Mouse (Mus musculus) heart, adult 9 months (tissue): ENCODE data around the gene Cd2bp2.

Experiments used
- DNase-seq, 2 experiments: peaks; one replicate each; pipeline ENCODE4 v3.0.0; 2022; ENCODE audit warnings: low spot score in 2 of 2

The Cd2bp2 gene

DNA sequence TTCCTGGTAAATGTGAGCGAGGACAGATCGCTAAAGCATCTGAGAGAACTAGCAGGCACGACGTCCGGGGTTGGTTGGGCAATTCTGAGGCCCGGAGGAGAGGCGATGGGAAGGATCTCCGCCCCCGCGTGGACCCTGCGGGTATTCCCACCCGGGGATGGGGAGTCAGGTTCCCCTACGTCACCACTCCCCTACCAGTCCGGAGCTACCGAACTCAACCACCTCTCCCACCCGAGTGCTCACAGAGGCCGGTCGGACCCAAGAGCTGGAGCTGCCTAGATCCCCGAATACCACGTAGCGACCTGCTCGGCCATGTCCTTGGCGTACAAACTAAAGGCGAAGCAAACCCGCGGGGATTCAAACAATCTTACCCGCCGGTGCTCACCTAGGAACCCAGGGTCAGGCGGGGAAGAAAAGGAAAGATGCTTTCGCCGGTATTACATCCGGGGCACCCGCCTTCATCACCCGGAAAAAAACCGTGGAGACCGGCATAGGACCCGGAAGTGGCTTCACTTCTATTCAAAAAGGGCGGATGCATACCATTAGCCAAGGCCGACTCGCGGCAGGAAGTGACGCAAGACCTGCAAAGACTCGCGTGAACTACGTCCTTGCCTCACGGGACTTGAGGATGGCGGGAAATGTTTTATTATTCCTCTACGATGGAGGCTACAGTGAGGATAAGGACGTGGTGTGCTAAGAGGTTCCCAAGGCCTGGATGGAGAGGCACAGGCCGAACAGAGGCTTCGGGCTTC, at the start of gene Cd2bp2:
Cd2bp2 (minus strand) TSS at position 507 of the 752 bp plus-strand sequence.
- DNase-seq = peak; percentile 95 to 97

DNA sequence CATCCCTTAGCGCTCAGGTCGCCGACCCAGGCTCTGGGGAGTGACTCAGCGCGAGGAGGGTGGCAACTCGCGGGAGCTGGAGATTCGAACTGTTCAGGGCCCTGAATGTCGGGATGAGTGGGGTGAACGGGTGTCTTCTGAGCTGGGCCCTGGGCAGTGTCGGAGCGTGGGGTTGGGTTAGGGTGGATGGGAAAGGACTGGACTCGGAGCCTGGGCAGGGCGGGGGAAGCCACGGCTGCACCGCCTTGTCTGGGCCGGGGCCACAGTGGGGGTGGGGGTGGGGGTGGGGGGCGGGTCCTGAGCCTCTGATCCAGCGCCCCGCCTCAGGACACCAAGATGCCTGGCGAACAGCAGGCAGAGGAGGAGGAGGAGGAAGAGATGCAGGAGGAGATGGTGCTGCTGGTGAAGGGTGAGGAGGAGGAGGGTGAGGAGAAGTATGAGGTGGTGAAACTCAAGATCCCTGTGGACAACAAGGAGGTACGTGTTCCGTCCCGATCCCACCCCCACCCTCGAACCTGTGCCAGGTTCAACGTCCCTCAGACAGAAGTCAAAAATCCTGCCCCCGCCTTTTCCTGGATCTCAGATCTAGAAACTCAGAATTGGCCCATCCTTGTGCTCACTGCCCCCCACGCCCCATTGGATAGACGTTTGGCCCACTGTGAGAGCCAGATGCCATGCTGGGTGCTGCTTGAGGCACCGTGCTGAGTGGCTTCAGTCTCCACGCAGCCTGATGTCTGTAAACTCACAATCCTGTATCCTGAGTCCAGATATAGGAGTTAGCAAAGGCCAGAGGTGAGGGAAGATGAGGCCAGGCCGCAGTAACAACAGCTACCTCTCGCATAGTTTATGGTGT, 49.0 kb upstream of the Cd2bp2 start:
- no peak for DNase-seq

DNA sequence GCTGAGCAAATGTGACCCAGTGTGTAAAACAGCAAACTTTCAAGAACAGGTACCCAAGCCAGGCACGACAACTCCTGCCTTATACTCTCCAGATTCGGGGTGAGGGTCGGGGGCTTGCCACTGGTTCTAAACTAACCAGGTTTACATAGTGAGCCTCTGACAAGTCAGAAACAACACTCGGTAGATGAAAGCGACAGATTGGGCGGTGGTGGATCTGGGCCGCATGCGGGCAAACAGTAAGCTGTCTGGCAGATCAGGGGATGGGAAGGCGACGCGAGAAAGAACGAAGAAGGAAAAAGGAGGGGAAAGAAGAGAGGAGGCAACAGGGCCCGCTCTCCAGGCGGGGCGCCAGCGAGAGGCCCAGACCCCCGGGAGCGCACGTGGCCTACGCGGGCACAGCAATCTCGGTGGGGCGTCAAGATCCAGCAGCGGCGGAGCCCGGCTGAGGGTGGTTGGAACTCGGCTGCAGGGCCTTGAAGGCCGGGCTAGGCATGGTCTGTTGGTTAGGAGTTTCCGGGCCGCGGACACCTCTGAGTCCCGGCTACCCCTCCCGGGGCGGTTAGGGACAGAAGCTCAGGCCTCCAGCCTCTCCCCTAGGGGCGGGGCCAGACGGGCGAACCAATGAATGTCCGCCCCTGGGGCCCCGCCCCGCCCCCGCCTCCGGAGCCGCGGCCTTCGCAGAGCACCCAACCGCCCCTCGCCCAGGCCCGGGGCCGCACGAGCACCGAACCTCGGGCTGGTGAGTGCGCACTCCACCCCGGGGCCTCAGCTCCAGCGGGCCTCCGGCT, 48.2 kb upstream of the Cd2bp2 start, which contains the start of gene Zfp771:
Zfp771 (plus strand) TSS at position 405 of the 788 bp plus-strand sequence.
- DNase-seq = peak; percentile 92 to 95

DNA sequence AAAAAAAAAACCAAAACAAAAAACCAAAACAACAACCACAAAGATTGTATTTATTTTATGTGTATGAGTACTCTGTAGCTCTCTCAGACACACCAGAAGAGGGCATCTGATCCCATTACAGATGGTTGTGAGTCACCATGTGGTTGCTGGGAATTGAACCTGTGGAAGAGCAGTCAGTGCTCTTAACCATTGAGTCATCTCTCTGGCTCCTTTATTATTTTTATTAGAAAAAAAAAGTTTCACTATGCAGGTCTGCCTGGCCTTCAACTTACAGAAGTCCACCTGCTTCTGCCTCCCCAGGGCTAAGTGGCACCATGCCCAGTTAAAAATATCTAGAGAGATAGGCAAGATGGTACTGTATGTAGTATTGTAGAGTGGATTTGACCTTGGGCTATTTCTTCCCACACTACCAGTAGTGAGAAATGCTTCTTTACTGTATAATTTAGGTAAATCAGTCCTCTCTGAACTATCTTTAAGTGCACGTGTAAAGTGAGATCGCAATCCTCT, 47.6 kb upstream of the Cd2bp2 start:
- no peak for DNase-seq

DNA sequence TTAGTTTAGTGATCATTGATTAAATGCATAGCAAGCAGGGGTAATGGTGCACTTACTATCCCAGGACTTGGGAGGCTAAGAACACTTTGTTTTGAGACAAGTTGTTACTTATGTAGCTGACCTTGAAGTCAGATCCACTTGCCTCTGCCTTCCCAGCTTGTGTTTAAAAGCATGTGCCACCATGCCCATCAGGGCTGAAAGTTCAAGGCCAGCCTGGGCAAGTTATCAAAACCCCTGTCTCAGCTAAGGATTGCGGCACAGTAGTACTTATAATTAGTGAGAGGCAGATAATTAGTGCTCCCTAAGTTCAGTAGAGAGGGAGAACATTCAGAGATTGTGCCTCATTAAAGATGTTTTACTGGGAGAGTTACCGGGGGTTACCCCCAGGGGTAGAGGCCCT, 38.9 kb upstream of the Cd2bp2 start:
- no peak for DNase-seq

DNA sequence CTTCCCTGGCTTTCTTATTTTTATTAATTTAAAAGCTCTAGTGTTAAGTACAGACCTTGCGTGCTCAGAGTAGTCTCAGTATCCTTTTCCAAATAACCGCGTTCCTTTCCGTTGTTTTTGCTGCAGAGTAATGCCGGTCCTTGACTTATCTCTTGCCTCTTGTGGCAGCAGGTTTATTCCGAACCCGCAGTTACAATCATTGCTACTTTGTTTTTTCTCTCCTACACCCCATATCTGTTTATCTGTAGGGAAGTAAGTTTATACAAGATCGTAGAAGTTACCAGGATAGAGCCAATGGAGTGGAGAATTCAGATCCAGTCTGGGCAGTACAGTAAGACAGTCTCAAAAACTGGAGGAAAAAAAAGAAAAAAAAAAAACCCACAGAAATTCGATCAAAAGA, 37.9 kb upstream of the Cd2bp2 start:
- DNase-seq = no peak

DNA sequence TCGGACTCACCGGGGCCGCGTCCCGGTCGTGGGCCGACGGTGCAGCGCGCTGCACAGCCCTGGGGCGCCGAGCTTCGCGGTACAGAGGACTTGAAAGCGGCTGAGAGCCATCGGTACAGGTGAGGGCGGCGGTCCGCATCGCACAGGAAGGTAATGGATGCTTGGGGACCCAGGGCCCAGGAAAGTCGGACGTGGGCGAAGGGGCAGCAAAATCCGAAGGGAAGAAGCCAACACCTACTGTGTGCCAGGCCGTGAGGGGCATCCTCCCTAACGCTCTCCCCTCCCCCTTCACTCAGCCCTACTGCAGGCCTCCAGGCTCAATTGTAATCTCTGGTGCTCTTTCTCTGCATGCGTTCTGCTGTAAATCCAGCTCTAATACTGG, 37.5 kb upstream of the Cd2bp2 start:
- DNase-seq = no peak

DNA sequence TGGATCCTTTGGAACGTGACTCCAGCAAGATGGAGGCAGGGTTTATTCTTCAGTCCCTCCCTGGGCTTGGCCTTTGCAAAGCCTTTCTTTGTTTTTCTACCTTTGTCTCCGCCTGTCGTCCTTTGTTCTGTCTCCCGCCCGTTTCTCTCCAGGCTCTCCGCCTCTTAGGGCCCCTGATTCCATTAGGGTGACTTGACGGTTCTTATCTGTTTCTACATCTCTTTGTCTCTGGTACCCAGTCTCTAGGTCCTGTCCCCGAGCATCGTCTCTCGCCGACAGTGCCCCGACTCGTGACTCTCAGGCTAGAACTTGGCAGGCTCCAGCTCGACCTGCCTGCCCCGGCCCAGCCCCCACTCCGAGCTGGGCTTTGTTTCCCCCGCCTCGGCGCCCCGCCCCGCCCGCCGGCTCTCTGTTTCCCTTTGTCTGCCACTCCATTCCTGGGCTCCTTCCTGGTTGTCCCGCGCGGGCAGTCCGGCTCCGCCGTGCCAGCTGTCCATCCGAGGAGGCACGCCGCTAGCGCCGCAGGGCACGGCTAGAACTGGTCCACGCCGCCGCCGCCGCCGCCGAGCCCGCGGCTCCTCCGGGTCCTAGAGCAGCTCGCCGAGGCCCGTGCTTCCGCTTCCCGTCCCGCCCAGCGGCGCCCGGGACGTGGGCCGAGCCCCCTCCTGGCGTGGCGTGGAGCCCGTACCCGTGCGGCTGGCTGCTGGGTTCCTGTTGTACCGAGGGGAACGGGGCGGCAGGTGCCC, 36.9 kb upstream of the Cd2bp2 start, which contains the start of the genes Zfp553 and Sept1:
Zfp553 (plus strand) TSS at position 440 of the 746 bp plus-strand sequence.
Sept1 (minus strand) TSS at position 509 of the 746 bp plus-strand sequence.
- peak; percentile 82 for DNase-seq

DNA sequence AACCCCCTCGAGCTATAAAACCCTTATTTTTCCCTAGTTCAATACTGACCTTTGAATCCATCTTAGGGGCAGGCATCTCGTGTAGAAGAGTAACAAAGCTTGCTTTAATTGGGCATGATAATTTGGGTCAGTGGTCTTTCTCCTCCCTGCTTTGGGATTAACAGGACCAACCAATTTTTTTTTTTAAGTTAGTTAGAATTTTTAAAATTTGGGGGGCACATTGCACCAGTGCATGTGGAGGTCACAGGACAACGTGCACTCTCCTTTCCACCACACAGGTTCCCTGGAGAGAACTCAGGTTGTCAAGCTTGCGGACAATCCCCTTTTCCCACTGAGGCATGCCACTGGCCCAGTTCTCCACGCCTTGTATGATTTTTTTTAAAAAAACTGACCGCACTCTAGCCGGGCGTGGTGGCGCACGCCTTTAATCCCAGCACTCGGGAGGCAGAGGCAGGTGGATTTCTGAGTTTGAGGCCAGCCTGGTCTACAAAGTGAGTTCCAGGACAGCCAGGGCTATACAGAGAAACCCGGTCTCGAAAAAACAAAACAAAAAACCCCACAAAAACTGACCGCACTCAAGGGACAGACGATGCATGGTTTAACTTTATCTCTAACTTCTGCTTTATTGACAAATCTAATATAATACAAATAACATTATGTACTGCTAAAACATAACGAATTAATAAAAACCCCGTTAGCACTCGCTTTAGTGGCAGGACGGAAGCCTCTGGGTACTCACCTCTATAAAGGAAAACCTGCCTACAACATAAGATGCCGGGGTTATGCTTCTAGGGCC, 36.2 kb upstream of the Cd2bp2 start:
- DNase-seq = no peak

DNA sequence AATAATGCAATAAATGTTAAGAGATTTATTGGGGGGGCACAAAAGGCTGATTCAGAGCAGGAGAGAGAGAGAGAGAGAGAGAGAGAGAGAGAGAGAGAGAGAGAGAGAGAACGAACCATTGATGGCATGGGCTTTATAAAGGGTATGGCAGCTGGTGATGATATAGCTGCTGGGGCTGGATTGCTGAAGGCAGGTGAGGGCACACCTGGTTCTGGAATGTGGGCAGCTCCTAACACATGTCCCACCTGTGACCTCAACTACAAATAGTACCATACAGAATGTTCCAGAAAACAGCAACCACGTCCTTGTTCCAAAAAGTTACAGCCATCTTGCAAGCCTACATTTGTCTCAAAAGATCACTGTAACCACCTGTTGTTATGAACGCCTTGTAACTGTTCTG, 35.5 kb upstream of the Cd2bp2 start:
- DNase-seq = no peak

DNA sequence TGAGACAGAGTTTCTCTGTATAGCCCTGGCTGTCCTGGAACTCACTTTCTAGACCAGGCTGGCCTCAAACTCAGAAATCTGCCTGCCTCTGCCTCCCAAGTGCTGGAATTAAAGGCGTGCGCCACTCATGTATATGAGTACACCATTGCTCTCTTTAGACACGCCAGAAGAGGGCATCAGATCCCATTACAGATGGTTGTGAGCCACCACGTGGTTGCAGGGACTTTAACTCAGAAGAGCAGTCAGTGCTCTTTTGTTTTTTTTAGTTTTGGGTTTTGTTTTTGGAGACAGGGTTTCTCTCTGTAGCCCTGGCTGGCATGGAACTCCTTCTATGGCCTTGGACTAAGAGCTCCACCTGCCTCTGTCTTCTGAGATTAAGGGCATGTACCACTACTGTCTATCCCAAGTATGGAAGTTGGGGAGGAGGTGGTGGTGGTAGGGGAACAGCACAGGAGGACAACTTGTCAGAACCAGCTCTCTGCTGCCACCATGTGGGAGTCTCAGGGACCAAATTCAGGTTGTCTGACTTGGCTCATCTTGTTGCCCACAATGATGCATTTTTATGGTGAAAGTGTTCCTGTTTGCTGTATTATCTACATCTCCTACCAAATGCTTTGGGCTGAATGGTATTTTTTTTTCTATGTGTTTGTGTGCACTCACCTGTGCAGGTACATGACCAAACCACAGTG, 32.9 kb upstream of the Cd2bp2 start:
- peak in 1 of 2 experiments; percentile 65 for DNase-seq

DNA sequence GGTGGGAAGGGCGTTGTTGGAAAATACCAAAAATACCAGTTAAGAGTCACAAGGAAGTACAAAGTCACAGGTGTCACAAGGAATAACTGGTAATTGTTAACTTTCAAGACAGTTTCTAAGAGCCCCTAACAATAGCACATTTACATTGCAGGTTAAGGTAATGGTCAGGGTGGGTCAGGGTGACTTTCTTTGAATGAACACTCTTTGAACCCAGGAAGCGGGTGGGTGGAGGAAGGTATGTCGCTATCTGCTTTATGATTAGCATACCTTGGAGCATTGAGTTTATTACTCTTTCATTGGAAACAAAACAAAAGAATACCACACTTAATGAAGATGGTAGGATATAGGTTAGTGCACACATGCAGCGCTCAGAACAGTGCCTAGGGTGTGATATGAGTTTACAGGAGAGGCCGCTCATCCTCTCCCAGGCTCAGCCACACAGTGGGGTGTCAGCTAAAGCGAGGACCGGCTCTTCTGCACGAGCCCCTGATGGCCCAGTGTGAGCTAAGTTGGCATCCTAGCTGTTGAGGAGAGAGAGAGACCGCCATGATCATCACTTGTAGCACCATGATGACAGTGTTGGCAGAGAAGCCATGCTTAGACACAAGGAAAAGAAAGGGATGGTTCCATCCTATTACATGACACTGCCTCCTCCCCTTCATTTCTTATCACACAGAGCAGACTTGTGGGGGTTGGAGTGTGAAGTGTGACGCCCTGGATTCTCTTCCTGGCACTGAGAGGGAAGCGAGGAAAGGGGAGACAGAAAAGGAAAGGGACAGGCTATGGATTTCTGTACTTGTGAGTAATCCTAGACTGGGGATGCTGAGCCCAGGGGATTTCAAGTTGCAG, 29.5 kb upstream of the Cd2bp2 start:
- no peak for DNase-seq

DNA sequence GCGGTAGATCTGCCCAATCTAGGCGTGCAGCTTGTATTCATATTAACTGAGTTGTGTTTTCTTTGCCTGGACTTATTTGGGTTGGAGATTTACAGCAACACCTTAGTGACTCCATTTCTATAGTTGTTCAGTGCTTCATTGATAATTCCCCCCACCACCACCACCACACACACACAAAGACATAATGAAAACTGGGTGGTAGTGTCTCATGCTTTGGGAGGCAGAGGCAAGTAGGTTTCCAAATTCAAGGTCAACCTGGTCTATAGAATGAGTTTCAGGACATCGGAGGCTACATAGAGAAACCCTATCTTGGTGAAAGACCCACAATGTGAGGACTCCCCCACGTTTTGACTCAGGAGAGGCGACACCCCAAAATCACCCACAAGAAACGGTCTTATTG, 28.8 kb upstream of the Cd2bp2 start:
- no peak for DNase-seq

DNA sequence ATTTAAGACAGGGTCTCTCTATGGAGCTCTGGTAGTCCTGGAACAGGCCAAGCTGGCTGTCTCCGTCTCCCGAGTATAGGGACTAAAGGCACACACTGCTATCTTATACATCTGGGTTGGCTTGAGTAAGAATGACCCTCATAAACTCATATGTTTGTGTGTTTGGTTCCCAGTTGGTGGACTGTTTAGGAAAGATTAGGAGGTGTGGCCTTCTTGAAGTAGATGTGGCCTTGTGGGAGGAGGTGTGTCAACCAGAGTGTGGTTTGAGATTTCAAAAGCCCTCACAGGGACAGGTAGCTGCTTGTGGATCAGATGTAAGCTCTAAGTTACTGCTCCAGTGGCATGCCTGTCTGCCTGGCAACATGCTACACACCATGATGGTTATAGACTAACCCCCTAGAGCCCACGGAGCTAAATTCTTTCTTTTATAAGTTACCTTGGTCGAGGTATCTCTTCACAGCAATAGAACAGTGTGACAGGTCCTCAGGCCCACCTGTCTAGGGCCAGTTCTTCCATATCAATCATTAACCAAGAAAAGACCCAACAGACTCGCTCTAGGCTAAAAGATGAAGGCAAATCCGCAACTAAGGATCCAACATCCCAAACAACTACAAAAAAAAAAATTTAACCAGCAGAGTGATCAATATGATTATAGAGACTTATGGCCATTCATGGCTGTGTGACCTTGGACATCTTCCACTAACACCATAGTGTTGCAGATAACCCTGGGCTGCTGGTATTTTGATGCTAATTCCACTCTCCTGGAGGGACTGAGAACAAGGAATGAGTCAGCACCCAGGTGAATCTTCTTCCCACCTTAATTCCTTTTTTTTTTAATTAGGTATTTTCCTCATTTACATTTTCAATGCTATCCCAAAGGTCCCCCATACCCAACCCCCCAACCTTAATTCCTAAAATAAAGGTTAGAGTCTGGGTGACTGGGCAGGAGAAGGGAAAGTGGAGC, 27.9 kb upstream of the Cd2bp2 start:
- no peak for DNase-seq

DNA sequence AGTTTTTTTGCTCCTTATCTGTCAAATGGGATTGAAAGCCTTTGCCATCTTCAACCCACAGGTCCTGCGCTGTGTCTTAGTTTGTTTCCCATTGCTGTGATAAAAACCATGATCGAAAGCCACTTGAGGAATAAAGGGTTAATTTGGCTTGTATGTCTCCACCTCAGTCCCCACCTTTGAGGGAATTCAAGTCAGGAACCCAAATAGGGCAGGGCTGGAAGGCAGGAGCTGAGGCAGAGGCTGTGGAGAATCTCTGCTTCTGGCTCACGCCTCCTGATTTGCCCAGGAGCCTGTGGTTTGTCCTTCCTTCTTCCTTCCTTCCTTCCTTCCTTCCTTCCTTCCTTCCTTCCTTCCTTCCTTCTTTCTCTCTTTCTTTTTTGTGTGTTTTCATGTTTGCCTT, 27.3 kb upstream of the Cd2bp2 start:
- DNase-seq = no peak

DNA sequence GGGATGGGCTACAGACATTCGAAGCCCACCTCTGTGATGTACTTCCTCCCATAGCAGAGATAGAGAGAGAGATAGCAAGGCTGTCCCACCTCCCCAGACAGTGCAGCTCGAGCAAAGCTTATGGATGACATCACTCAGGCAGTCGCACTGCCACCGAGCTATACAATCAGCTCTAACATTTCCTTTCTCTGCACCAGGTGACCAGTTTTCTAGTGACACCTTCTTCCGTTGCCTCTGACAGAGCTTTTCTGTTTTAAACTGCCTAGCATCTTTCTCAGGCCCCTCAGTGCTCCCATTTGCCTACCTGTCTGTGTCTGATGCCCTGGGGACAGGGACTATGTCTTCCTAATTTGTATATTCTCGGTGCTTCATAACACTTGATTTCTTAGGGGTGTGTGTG, 24.6 kb upstream of the Cd2bp2 start:
- no peak for DNase-seq

DNA sequence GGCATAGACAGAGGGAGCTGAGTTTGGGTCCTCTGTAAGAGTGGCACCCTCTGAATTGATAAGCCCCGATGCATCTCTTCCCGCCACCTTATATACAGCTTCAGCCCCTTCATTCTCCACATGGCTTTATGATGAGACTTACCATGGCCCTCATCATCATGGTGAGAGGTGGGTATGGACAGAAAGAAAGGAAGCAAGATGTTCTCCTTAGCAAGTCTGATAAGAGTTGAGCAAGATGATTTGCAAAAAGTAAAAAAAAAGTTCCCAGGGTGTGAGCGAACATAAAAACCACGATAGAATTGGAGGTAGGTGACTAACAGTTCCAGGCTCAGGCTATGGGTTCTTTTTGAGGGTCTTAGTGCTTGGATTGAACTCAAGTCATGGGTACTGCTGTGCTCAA, 22.8 kb upstream of the Cd2bp2 start:
- DNase-seq = no peak
